Mouse (Mus musculus) ES-E14 (cell line): ENCODE results near the gene Scn4a. TPM values are rescaled to one million over a fixed set of nuclear protein-coding genes. Genes with fewer than 3 reads are reported as not detected.

ENCODE experiments used
- DNase-seq: peaks from one replicate; pipeline ENCODE4 v3.0.0-alpha.2; 2013; ENCODE audit warnings: low read depth, low spot score
- H3K27ac ChIP-seq: 2 replicates; pipeline ENCODE4 v1.5.1; 2012; ENCODE audit warnings: low read depth, mild to moderate bottlenecking, low read length, moderate library complexity, mixed read lengths; ENCODE audit not compliant: poor library complexity, insufficient read depth, severe bottlenecking
- H3K36me3 ChIP-seq: 2 replicates; pipeline ENCODE4 v1.6.1; 2012; ENCODE audit warnings: mild to moderate bottlenecking, low read length, moderate library complexity, mixed read lengths; ENCODE audit not compliant: control insufficient read depth, poor library complexity, insufficient read depth, severe bottlenecking
- H3K4me1 ChIP-seq, 2 experiments: fragments of 150-350 bp in 1 of 2; sonication (generic) in 1 of 2; 2 replicates each; pipeline ENCODE4 v1.6.1; 2012; ENCODE audit warnings: low read length in 2 of 2, mild to moderate bottlenecking in 1 of 2, mixed read lengths in 1 of 2; ENCODE audit not compliant: control insufficient read depth in 2 of 2, insufficient read depth in 2 of 2, poor library complexity in 1 of 2
- H3K4me3 ChIP-seq, 2 experiments: fragments of 150-350 bp in 1 of 2; sonication (generic) in 1 of 2; 2 replicates each; pipeline ENCODE4 v1.5.1; 2012; ENCODE audit warnings: low read length in 2 of 2, low read depth in 1 of 2, mild to moderate bottlenecking in 1 of 2, mixed read lengths in 1 of 2; ENCODE audit not compliant: insufficient read depth in 1 of 2, poor library complexity in 1 of 2, severe bottlenecking in 1 of 2
- H3K9ac ChIP-seq: 2 replicates; pipeline ENCODE4 v1.6.1; 2012; ENCODE audit warnings: low read depth, mild to moderate bottlenecking, low read length, mixed read lengths; ENCODE audit not compliant: poor library complexity, insufficient read depth, severe bottlenecking
- H3K9me3 ChIP-seq: fragments of 150-350 bp; sonication (generic); 2 replicates; pipeline ENCODE4 v1.6.1; 2012; ENCODE audit warnings: low read depth, mild to moderate bottlenecking, low read length; ENCODE audit not compliant: control insufficient read depth, insufficient read depth
- CHD2 ChIP-seq: IDR thresholded peaks from 2 replicates; pipeline ENCODE4 v1.6.1; 2014; ENCODE audit warnings: mild to moderate bottlenecking, low read depth, low read length, inconsistent platforms
- HCFC1 ChIP-seq: IDR thresholded peaks from 2 replicates; pipeline ENCODE4 v1.6.1; 2012; ENCODE audit warnings: low read length, inconsistent platforms, borderline replicate concordance; ENCODE audit not compliant: insufficient read depth
- MAFK ChIP-seq: IDR thresholded peaks from 2 replicates; pipeline ENCODE4 v1.6.1; 2014; ENCODE audit warnings: mild to moderate bottlenecking, low read depth, low read length, inconsistent platforms; ENCODE audit not compliant: insufficient read depth
- ZC3H11A ChIP-seq: IDR thresholded peaks from 2 replicates; pipeline ENCODE4 v1.6.1; 2012; ENCODE audit warnings: low read depth, mild to moderate bottlenecking, inconsistent platforms, low read length, borderline replicate concordance
- ZNF384 ChIP-seq: IDR thresholded peaks from 2 replicates; pipeline ENCODE4 v1.6.1; 2012; ENCODE audit warnings: low read depth, low read length, inconsistent platforms
- in situ Hi-C, 2 experiments: fragments of 600-800 bp; cut with MboI; formaldehyde crosslinking; loops; one replicate each; pipeline ENCODE4 v1.15.1; 2025; ENCODE audit warnings: low sequenced_read_pairs in 2 of 2, inconsistent platforms in 1 of 2; ENCODE audit not compliant: unreplicated experiment in 2 of 2
- total RNA-seq: library from RNA; depleted of rRNA; stranded (reverse); fragments of 300-350 nt; gene quantifications from 2 replicates; pipeline ENCODE4 v1.2.3, GENCODE M21; 2012

Scn4a gene
- total RNA-seq, 1 experiment, result 0.13 TPM

DNA sequence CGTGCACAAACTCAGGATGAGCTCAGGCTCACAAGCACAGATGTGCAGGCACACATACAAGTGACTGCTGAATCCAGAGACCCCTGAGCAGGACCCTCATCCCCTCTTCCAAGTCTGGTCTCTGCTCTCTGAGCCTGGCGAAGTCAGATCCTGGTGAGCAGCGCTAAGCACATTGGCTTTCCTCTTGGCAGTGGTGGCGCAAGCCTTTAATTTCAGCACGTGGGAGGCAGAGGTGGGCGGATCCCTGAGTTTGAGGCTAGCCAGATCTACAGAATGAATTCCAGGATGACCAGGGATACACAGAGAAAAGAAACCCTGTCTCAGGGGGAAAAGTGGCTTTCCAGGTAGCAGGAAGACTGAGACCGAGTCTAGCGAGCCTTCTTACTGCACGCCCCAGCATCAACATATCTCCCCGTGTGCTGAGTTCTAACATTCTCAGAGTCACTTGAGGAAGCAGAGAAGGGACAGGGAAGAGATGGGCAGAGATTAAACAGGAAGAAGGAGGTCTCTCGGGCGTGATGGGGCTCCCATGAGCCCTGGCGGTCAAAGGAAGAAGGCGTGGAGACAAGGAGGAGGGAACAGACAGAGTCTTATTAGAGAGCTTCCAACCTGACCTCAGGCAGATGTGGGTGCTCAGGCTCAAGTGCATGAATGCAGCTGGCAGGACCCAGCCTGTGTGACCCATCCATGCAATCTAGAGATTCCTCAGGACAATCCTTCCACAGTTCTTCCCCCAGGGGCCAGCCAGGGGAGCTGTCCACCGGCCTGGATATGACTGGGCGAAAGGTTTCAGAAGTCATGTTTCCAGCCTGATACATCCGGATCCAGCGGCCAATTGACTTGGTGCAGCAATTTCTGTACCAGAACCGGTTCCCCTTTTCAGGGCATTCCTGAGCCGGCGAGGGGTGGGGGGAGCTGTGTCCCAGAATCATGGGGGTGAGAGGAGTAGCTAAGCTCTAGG, 34.4 kb downstream of the Scn4a start:
- H3K36me3 ChIP-seq, result no peaks in the 10 kb centered on the region
- no peaks in the 10 kb centered on the region for H3K9me3 ChIP-seq
- no peak overlapping the region for H3K9ac ChIP-seq
- TF ChIP-seq CHD2 (no peak), ZNF384 (no peak), MAFK (no peak), HCFC1 (no peak), ZC3H11A (no peak)
- no peak for DNase-seq
- in situ Hi-C loops, result no loop called here
- H3K27ac ChIP-seq, result no peak overlapping the region
- no peak overlapping the region for H3K4me3 ChIP-seq
- H3K4me1 ChIP-seq, result peaks cover 4 to 10% of the 10 kb centered on the region in 2 experiments; a peak in 3 of 4 replicates

DNA sequence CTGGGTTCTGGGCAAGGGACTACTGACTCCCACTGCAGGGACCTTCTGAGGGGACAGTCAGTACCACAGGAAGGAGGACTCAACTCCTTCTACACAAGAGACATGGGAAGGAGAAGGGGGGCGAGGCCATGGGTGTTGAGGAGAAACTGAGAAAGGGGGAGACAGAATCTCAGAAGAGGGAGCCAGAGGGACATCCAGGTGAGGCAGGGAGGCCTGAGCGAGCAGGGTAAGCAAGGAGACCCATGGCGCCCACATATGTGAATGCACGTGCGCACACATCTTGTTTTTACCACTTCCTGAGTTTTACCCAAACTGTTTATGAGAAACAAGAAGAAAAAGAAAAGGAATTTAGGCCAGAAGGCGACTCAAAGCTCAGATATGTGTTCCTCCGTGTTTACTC, 35.3 kb downstream of the Scn4a start:
- Histone ChIP-seq H3K9me3 (no peaks in the 10 kb centered on the region), H3K36me3 (no peaks in the 10 kb centered on the region), H3K9ac (no peak overlapping the region), H3K4me1 (peaks cover 4 to 15% of the 10 kb centered on the region in 2 experiments; a peak in 3 of 4 replicates), H3K27ac (no peak overlapping the region), H3K4me3 (no peak overlapping the region)
- TF ChIP-seq ZNF384 (no peak), CHD2 (no peak), ZC3H11A (no peak), HCFC1 (no peak)
- no peak for DNase-seq
- in situ Hi-C loops, result no loop called here

GRCm38 (mm10) chr11:106316416-106316815, 36.7 kb downstream of the Scn4a start:
- H3K4me1 ChIP-seq, result peaks cover 4 to 15% of the 10 kb centered on the region in 2 experiments; a peak in 3 of 4 replicates

GRCm38 (mm10) chr11:106314333-106314812, 38.7 kb downstream of the Scn4a start, which contains the start of gene Cd79b:
TSS of gene Cd79b (minus strand) at chr11:106314762.
- H3K9me3 ChIP-seq, result no peaks in the 10 kb centered on the region
- no peaks in the 10 kb centered on the region for H3K36me3 ChIP-seq
- H3K4me1 ChIP-seq, result peaks cover 0 to 12% of the 10 kb centered on the region in 2 experiments; a peak in 3 of 4 replicates
- no peak within 1 kb of the TSS for H3K27ac ChIP-seq
- in situ Hi-C loops, result no loop called here
- no peak for DNase-seq
- no peak within 1 kb of the TSS for H3K9ac ChIP-seq
- H3K4me3 ChIP-seq, result no peak within 1 kb of the TSS
- TF ChIP-seq ZNF384 (no peak), ZC3H11A (no peak), MAFK (no peak), CHD2 (no peak), HCFC1 (no peak)

More at GRCm38 (mm10) chr11:106316416-106316815, 36.7 kb downstream of the Scn4a start:
- in situ Hi-C loops, result no loop called here
- Histone ChIP-seq H3K27ac (no peak overlapping the region), H3K4me3 (no peak overlapping the region), H3K9ac (no peak overlapping the region), H3K36me3 (no peaks in the 10 kb centered on the region), H3K9me3 (no peaks in the 10 kb centered on the region)
- no peak for TF ChIP-seq HCFC1
- no peak for TF ChIP-seq ZC3H11A
- TF ChIP-seq MAFK, result no peak
- no peak for TF ChIP-seq CHD2
- no peak for TF ChIP-seq ZNF384
- DNase-seq, result no peak
